ENCODE assay signal across 7 mouse cellular contexts in the genomic region with DNA sequence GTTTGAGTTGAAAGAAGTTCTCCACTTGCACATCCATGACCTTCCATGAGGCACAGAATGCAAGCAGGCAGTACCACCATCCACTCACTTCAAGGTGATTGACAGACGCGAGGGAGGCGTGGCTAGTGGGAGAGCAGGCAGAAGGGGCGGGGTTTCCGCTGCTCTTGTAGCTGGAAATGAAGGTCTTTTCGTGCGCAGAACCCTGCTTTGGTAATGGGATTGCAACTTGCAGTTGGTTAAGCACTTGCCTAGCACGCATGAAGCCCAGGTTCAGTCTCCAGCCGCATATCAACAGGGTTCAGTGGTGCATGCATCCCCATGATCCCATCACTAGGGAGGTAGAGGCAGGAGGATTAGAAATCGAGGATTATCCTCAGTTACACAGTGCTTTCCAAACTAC. TPM values are rescaled to one million over a fixed set of nuclear protein-coding genes. Genes with fewer than 3 reads are reported as not detected.
DNase-seq lines count a peak whose midpoint lies in the region; ATAC-seq and TF ChIP-seq lines count a peak whose summit lies in the region.

No protein-coding gene starts in this region.

- ATAC-seq in forebrain, postnatal 0 days, result peak; percentile 21; the same call in 1 of the 2 replicates
- ATAC-seq in intestine, postnatal 0 days, result no peak
- ATAC-seq in lung, embryonic 16.5 days (ENCODE audit: low read depth), result no peak

- H3K36me3 ChIP-seq in ES-E14 (ENCODE audit: control insufficient read depth, insufficient read depth, low read length, poor library complexity, severe bottlenecking), result no peaks in the 10 kb centered on the region
- H3K36me3 ChIP-seq in forebrain, postnatal 0 days (ENCODE audit: insufficient read depth), result no peaks in the 10 kb centered on the region
- H3K36me3 ChIP-seq in intestine, postnatal 0 days (ENCODE audit: control insufficient read depth, insufficient read depth), result no peaks in the 10 kb centered on the region
- H3K36me3 ChIP-seq in lung, embryonic 16.5 days (ENCODE audit: control insufficient read depth, insufficient read depth, low read length), result no peaks in the 10 kb centered on the region

- H3K4me3 ChIP-seq in ES-E14 (ENCODE audit: insufficient read depth in 1 of 2, low read depth in 1 of 2, low read length in 2 of 2, poor library complexity in 1 of 2, severe bottlenecking in 1 of 2), result peak overlapping the region in 1 of 2 experiments; percentile 65; a peak in 2 of 4 replicates
- 0 out of 2 replicates have a peak overlapping the region, but pooled peaks have one; percentile 11 for H3K4me3 ChIP-seq in forebrain, postnatal 0 days (ENCODE audit: low read depth, low read length)
- H3K4me3 ChIP-seq in intestine, postnatal 0 days (ENCODE audit: low read depth, low read length), result no peak overlapping the region
- peak overlapping the region; percentile 22 for H3K4me3 ChIP-seq in lung, embryonic 16.5 days (ENCODE audit: low read length)

- DNase-seq in ES-E14 (ENCODE audit: low read depth, low spot score), result peak; percentile 30
- DNase-seq in adrenal gland, postnatal 10 days, result peak; percentile 61
- DNase-seq in forebrain, postnatal 0 days, result peak; percentile 19
- DNase-seq in retina, embryonic 14.5 days (ENCODE audit: low spot score), result peak; percentile 76
- no peak for DNase-seq in urinary bladder, postnatal 25 days (ENCODE audit: low spot score)

- peak overlapping the region; percentile 43 for H3K4me2 ChIP-seq in forebrain, postnatal 0 days (ENCODE audit: low read depth)
- peak overlapping the region; percentile 52 for H3K4me2 ChIP-seq in intestine, postnatal 0 days (replicated peaks; ENCODE audit: low read depth)
- H3K4me2 ChIP-seq in lung, embryonic 16.5 days (ENCODE audit: low read depth, low read length), result peak overlapping the region; percentile 50

- no peak overlapping the region for H3K9ac ChIP-seq in ES-E14 (ENCODE audit: insufficient read depth, low read depth, low read length, poor library complexity, severe bottlenecking)
- no peak overlapping the region for H3K9ac ChIP-seq in forebrain, postnatal 0 days
- H3K9ac ChIP-seq in intestine, postnatal 0 days (ENCODE audit: low read depth, low read length), result no peak overlapping the region
- no peak overlapping the region for H3K9ac ChIP-seq in lung, embryonic 16.5 days (ENCODE audit: low read length)

- no peaks in the 10 kb centered on the region for H3K9me3 ChIP-seq in ES-E14 (ENCODE audit: control insufficient read depth, insufficient read depth, low read depth, low read length)
- no peaks in the 10 kb centered on the region for H3K9me3 ChIP-seq in forebrain, postnatal 0 days (ENCODE audit: low read length)
- no peaks in the 10 kb centered on the region for H3K9me3 ChIP-seq in intestine, postnatal 0 days (ENCODE audit: control insufficient read depth)
- no peaks in the 10 kb centered on the region for H3K9me3 ChIP-seq in lung, embryonic 16.5 days (ENCODE audit: control insufficient read depth, low read length)

- TF ChIP-seq CTCF in forebrain, postnatal 0 days (IDR thresholded peaks at IDR 0.05; ENCODE audit: low read depth), result no peak
- TF ChIP-seq CTCF in intestine, postnatal 0 days (IDR thresholded peaks at IDR 0.05; ENCODE audit: low read depth), result no peak

- peaks cover 2 to 6% of the 10 kb centered on the region in 2 experiments; a peak in 2 of 4 replicates for H3K4me1 ChIP-seq in ES-E14 (ENCODE audit: control insufficient read depth in 2 of 2, insufficient read depth in 2 of 2, low read length in 2 of 2, poor library complexity in 1 of 2)
- peaks cover 7% of the 10 kb centered on the region for H3K4me1 ChIP-seq in forebrain, postnatal 0 days (ENCODE audit: insufficient read depth)
- no peaks in the 10 kb centered on the region for H3K4me1 ChIP-seq in intestine, postnatal 0 days (replicated peaks; ENCODE audit: control insufficient read depth, insufficient read depth, low read length)
- H3K4me1 ChIP-seq in lung, embryonic 16.5 days (replicated peaks; ENCODE audit: control insufficient read depth, insufficient read depth, low read length), result peaks cover 14% of the 10 kb centered on the region

- no peaks in the 10 kb centered on the region for H3K27me3 ChIP-seq in forebrain, postnatal 0 days (ENCODE audit: insufficient read depth, low read length)
- H3K27me3 ChIP-seq in intestine, postnatal 0 days (replicated peaks; ENCODE audit: control insufficient read depth, insufficient read depth, low read length), result no peaks in the 10 kb centered on the region
- H3K27me3 ChIP-seq in lung, embryonic 16.5 days (ENCODE audit: control insufficient read depth, insufficient read depth, low read depth, low read length), result no peaks in the 10 kb centered on the region

- 10% methylated on average over 10 of the region's 10 CpGs for WGBS in forebrain, postnatal 0 days
- WGBS in intestine, postnatal 0 days, result 17% methylated on average over 10 of the region's 10 CpGs
- WGBS in lung, embryonic 16.5 days, result 14% methylated on average over 10 of the region's 10 CpGs

- H3K27ac ChIP-seq in ES-E14 (ENCODE audit: insufficient read depth, low read depth, low read length, poor library complexity, severe bottlenecking), result no peak overlapping the region
- no peak overlapping the region for H3K27ac ChIP-seq in forebrain, postnatal 0 days (ENCODE audit: low read depth, low read length)
- H3K27ac ChIP-seq in intestine, postnatal 0 days (ENCODE audit: low read depth, low read length), result no peak overlapping the region
- H3K27ac ChIP-seq in lung, embryonic 16.5 days (ENCODE audit: low read length), result no peak overlapping the region

- in situ Hi-C loops in ES-E14 (cut with MboI; ENCODE audit: low sequenced_read_pairs in 2 of 2, unreplicated experiment in 2 of 2), result no loop called here

TF ChIP-seq in ES-E14, 5 proteins besides CTCF, POLR2A, EP300 and RAD21:
- TF ChIP-seq ZC3H11A (IDR thresholded peaks at IDR 0.05; ENCODE audit: borderline replicate concordance, low read depth, low read length) (no peak), MAFK (IDR thresholded peaks at IDR 0.05; ENCODE audit: insufficient read depth, low read depth, low read length) (no peak), CHD2 (IDR thresholded peaks at IDR 0.05; ENCODE audit: low read depth, low read length) (no peak), ZNF384 (IDR thresholded peaks at IDR 0.05; ENCODE audit: low read depth, low read length) (no peak)

RNA-seq across cellular contexts. Expression of a gene that starts 25.5 kb away (rescaled TPM):
- total RNA-seq in ES-E14 (2012; rRNA removed), result 2.4 and 2.5 TPM in 2 replicates
- total RNA-seq in adrenal gland, postnatal 10 days (2021), result 10 to 100 TPM; 21.7 to 24.1 TPM
- 4.0 and 7.1 TPM in 2 replicates for total RNA-seq in forebrain, postnatal 0 days (2014; rRNA removed)
- polyA plus RNA-seq in forebrain, postnatal 0 days (2015; fragmentation: Nextera tagmentation; extraction: Ambion mirVana), result 1.9 TPM in 2 replicates
- polyA plus RNA-seq in intestine, postnatal 0 days (2015; fragmentation: Nextera tagmentation; extraction: Ambion mirVana), result 5.2 and 5.5 TPM in 2 replicates
- 33.4 and 36.7 TPM in 2 replicates for polyA plus RNA-seq in lung, embryonic 16.5 days (2015; fragmentation: Nextera tagmentation; extraction: Ambion mirVana)
